Mouse (Mus musculus): ENCODE measurements around the gene C8a. TPM values are rescaled to one million over a fixed set of nuclear protein-coding genes. Genes with fewer than 3 reads are reported as not detected.

C8a gene
- polyA plus RNA-seq, 1 experiment from 2014 or later = 0.08 TPM

Other genes starting within 250 kb of the C8a start
- gene C8b, start 110.1 kb downstream of the C8a start, polyA plus RNA-seq (2015; fragmentation: Nextera tagmentation; extraction: Ambion mirVana) = 0.11 TPM in 1 of 2 replicates, not detected in the other
- gene Gm17662, start 19.1 kb downstream of the C8a start, polyA plus RNA-seq (2015; fragmentation: Nextera tagmentation; extraction: Ambion mirVana) = not detected in 2 replicates
- 0.20 and 0.41 TPM in 2 replicates for gene Fyb2, start 37.1 kb upstream of the C8a start, polyA plus RNA-seq (2015; fragmentation: Nextera tagmentation; extraction: Ambion mirVana)
- gene Prkaa2, start 233.5 kb upstream of the C8a start, polyA plus RNA-seq (2015; fragmentation: Nextera tagmentation; extraction: Ambion mirVana) = 1.2 and 2.9 TPM in 2 replicates

Data from limb, embryonic 15.5 days (tissue).